Mouse (Mus musculus): ENCODE results near the gene Katnb1.

- no peak for TF ChIP-seq CTCF (IDR thresholded peaks at IDR 0.05; ENCODE audit: low read depth, low read length)
- no peak for TF ChIP-seq POLR2A (IDR thresholded peaks at IDR 0.05; ENCODE audit: insufficient read depth, low read length)
- TF ChIP-seq EP300 (IDR thresholded peaks at IDR 0.05; ENCODE audit: insufficient read depth, low read depth, low read length): no peak
Measured at GRCm38 (mm10) chr8:95140555-95140954, 59.6 kb downstream of the Katnb1 start.
